9 mouse cellular contexts compared by ENCODE assay signal in the genomic region with DNA sequence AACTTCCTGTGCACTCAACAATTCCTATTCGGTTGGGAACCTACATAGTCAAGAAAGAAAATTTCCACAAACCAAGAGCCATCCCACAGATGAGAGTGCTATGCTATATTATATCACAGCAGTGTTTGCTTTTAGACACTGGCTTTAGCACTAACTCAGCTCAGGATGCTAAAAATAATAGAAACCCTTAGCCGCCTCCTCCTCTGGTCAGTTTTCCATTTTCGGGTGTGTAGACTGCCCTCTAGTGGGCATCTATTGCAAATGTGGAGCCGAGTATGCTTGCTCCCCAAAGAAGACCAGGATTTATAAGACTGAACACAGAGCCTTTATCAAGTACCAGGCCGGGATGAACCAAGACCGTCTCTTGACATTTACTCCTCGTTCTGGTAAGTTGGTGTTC.
A peak's percentile ranks its signal among the peaks of the same experiment; 100 is the strongest.
DNase-seq lines count a peak whose midpoint lies in the region; ATAC-seq lines count a peak whose summit lies in the region.
"Had no signal": no experiment of that assay in that cellular context is flagged by ENCODE, and none has a peak within 500 bp of the region (broad histone marks: within the 10 kb centered on the region; RNA-seq: fewer than 3 reads in every experiment).

No protein-coding gene starts in this region.

- WGBS in forebrain, embryonic 14.5 days = 34% methylated on average over 7 of the region's 7 CpGs
- WGBS in lung, embryonic 16.5 days = 22% methylated on average over 7 of the region's 7 CpGs

- H3K9ac ChIP-seq in forebrain, embryonic 14.5 days (ENCODE audit: low read length) = no peak overlapping the region
- H3K9ac ChIP-seq in lung, embryonic 16.5 days (ENCODE audit: low read length) = no peak overlapping the region
- H3K9ac ChIP-seq: heart, embryonic 13.5 days had no signal

- no peaks in the 10 kb centered on the region for H3K36me3 ChIP-seq in forebrain, embryonic 14.5 days (ENCODE audit: control insufficient read depth, insufficient read depth, low read length)
- no peaks in the 10 kb centered on the region for H3K36me3 ChIP-seq in lung, embryonic 16.5 days (ENCODE audit: control insufficient read depth, insufficient read depth, low read length)
- H3K36me3 ChIP-seq: heart, embryonic 13.5 days had no signal

- H3K9me3 ChIP-seq in forebrain, embryonic 14.5 days (replicated peaks; ENCODE audit: control insufficient read depth, low read length) = no peaks in the 10 kb centered on the region
- H3K9me3 ChIP-seq in lung, embryonic 16.5 days (ENCODE audit: control insufficient read depth, low read length) = no peaks in the 10 kb centered on the region
- H3K9me3 ChIP-seq: heart, embryonic 13.5 days had no signal

- DNase-seq in gastrocnemius, adult 18-20 months (ENCODE audit: low spot score) = peak; percentile 34
- DNase-seq in gastrocnemius, postnatal 10 days = no peak
- DNase-seq in brain, adult 2 months (ENCODE audit: low read depth, low spot score) = peak; percentile 81
- peak; percentile 79 for DNase-seq in forebrain, embryonic 14.5 days (ENCODE audit: low spot score)
- DNase-seq in kidney, postnatal 10 days = peak; percentile 50
- peak; percentile 62 to 74 for DNase-seq in right cerebral cortex, adult 2 months (ENCODE audit: low spot score in 2 of 2)

- ATAC-seq in forebrain, embryonic 14.5 days = peak; percentile 70; the same call in 1 of the 2 replicates
- ATAC-seq in lung, embryonic 16.5 days (ENCODE audit: low read depth) = peak; percentile 38; the same call in 1 of the 2 replicates
- no peak for ATAC-seq in CD4-positive, CD25-positive, alpha-beta regulatory T cell, adult 4 months

- no peak overlapping the region for H3K27ac ChIP-seq in forebrain, embryonic 14.5 days (ENCODE audit: low read depth, low read length)
- H3K27ac ChIP-seq in lung, embryonic 16.5 days (ENCODE audit: low read length) = no peak overlapping the region
- H3K27ac ChIP-seq: heart, embryonic 13.5 days had no signal

- H3K4me3 ChIP-seq in forebrain, embryonic 14.5 days (ENCODE audit: low read depth, low read length) = no peak overlapping the region
- no peak overlapping the region for H3K4me3 ChIP-seq in lung, embryonic 16.5 days (ENCODE audit: low read length)
- H3K4me3 ChIP-seq: heart, embryonic 13.5 days had no signal

- H3K27me3 ChIP-seq in forebrain, embryonic 14.5 days (replicated peaks; ENCODE audit: control insufficient read depth, insufficient read depth, low read length) = no peaks in the 10 kb centered on the region
- H3K27me3 ChIP-seq in lung, embryonic 16.5 days (ENCODE audit: control insufficient read depth, insufficient read depth, low read depth, low read length) = no peaks in the 10 kb centered on the region

- 0 out of 2 replicates have a peak, but pooled peaks cover 3% of the 10 kb centered on the region for H3K4me1 ChIP-seq in forebrain, embryonic 14.5 days (ENCODE audit: control insufficient read depth, insufficient read depth, low read length)
- no peaks in the 10 kb centered on the region for H3K4me1 ChIP-seq in lung, embryonic 16.5 days (replicated peaks; ENCODE audit: control insufficient read depth, insufficient read depth, low read length)
- H3K4me1 ChIP-seq: heart, embryonic 13.5 days had no signal

- no peak overlapping the region for H3K4me2 ChIP-seq in forebrain, embryonic 14.5 days (ENCODE audit: low read length)
- H3K4me2 ChIP-seq in lung, embryonic 16.5 days (ENCODE audit: low read depth, low read length) = no peak overlapping the region
- H3K4me2 ChIP-seq: heart, embryonic 13.5 days had no signal
